Mouse (Mus musculus) CH12F3 (cell line): Measurements from ENCODE around the gene Fblim1.
"Not testable (repeated sequence)": the region's sequence is repeated elsewhere in the genome, so short reads cannot be mapped to it uniquely, and the experiment has no call there.

Experiments used
- in situ Hi-C: fragments of 300-500 bp; cut with MboI; formaldehyde crosslinking; loops from 2 replicates; pipeline ENCODE4 v1.14.3; 2020; ENCODE audit warnings: low sequenced_read_pairs

Fblim1 gene

DNA sequence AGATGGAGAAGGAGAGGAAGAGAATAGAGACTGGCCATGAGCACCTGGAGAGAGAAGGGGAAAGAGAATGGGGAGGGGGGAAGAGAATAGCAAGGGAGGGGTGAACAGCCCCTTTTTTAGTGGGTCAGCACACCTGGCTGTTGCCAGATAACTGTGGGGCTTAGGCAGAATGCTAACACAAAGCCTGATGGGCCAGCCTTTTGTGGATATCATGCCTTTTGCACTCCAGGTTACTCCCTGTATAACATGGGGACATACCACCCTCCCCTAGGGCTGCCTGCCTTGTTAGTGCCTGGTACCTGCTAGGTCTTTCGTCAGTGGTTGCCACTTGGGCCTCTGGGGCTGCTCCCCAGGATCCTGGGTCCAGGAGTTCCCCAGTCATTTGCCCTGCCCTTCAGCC lies 35.1 kb downstream of the Fblim1 start:
- in situ Hi-C loops: no loop called here

GRCm38 (mm10) chr4:141570004-141570403 lies 35.9 kb downstream of the Fblim1 start:
- in situ Hi-C loops: no loop called here

GRCm38 (mm10) chr4:141568966-141569365 lies 36.9 kb downstream of the Fblim1 start:
- in situ Hi-C loops: no loop called here

DNA sequence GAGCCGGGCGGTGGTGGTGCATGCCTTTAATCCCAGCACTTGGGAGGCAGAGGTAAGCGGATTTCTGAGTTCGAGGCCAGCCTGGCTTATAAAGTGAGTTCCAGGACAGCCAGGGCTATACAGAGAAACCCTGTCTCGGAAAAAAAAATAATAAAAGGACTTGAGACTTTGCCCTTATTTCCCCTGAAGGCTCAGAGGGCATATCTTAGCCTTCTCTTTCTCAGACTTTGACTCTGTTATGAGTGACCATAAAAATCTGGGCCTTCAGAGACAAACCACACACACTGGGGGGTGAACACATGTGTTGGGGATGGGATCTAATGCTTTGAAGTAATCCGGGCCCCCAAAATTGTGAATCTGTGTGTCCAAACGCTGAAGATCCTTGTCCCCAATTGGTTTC lies 38.7 kb downstream of the Fblim1 start:
- in situ Hi-C loops: not testable (repeated sequence)

GRCm38 (mm10) chr4:141566187-141566586 lies 39.7 kb downstream of the Fblim1 start:
- in situ Hi-C loops: no loop called here

GRCm38 (mm10) chr4:141565325-141565724 lies 40.6 kb downstream of the Fblim1 start:
- in situ Hi-C loops: no loop called here

DNA sequence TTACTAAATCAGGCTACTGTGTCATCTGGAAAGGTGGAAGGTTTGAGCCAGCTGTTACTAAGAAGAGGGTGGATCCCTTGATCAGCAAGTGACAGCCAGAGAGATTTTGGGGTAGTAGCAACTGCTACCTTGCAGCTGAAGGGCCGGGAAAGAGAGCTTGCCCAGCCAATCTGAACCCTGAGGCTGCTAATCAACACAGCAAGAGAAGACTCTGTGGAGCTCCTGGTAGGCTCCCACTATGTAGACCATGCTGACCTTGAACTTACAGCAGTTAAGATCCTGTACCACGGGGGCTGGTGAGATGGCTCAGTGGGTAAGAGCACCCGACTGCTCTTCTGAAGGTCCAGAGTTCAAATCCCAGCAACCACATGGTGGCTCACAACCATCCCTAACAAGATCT lies 41.2 kb downstream of the Fblim1 start:
- in situ Hi-C loops: no loop called here

DNA sequence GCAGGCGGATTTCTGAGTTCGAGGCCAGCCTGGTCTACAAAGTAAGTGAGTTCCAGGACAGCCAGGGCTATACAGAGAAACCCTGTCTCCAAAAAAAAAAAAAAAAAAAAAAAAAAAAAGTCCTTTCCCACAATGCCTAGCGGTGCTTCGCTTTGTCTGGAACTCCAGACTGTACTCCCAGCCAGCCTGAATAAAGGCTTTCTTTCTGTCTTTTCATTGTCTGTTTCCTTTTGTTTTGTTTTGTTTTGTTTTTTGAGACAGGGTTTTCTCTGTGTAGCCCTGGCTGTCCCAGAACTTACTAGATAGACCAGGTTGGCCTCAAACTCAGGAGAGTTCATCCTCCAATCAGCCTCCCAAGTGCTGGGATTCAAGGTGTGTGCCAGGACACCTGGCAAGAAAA lies 41.7 kb downstream of the Fblim1 start:
- in situ Hi-C loops: no loop called here

DNA sequence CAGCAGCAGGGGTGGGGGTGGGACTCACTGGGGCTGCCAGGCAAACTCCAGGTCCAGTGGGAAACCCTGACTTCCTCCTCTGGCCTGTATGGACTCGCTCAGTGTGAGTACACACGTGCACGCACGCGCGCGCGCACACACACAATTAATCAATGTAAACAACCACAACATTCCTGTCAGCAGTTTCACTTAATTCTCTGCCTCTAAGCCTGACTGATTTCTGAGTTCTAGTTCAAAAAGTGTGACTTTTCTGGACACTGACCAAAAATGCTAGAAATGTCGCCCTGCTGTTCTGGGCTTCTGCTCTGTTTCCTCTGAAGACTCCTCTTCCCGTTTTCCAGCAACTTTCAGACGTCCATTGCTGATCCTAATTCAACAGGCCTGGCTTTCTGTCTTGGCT lies 43.6 kb downstream of the Fblim1 start:
- in situ Hi-C loops: no loop called here

- in situ Hi-C loops: not testable (repeated sequence)
Observed at GRCm38 (mm10) chr4:141561331-141561919, 44.5 kb downstream of the Fblim1 start.

GRCm38 (mm10) chr4:141559898-141560263 lies 46.0 kb downstream of the Fblim1 start:
- in situ Hi-C loops: no loop called here

DNA sequence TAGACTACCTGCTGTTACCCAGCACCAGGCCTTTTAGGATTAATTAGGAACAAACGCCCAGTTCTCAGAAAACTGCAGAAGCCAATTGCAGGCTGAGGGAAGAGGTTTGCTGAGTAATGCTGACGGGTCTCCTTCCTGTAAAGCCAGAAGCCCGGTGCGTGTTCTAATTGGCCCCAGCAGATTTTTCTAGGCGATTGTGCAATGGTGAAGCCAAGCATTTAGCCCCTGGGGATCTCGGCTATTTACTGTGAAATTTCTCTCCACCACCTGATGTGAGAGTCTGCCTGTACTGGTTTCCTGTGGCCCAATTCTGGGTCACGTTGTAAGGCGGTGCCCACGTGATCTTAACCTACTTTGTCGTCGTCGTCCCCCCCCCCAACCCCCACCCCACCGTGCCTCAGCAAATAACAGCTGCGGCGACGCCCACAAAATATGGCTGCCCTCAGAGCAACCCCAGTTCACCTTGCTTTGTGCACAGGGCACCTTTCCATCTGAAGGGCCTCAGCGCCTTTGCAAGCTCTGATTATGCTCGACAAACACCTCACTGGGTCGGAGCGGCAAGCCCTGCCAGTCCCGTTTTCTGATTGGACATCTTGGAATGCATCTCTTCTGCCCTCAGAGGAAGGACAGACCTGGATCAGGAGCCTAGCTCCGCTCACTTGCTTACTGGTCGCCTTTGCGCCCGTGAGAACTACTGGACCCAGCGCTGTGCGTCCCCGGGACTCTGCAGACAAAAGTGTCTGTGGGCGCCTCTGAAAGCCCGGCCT lies 46.6 kb downstream of the Fblim1 start:
- in situ Hi-C loops: no loop called here

- in situ Hi-C loops: no loop called here
Observed at GRCm38 (mm10) chr4:141558658-141559057, 47.2 kb downstream of the Fblim1 start.

DNA sequence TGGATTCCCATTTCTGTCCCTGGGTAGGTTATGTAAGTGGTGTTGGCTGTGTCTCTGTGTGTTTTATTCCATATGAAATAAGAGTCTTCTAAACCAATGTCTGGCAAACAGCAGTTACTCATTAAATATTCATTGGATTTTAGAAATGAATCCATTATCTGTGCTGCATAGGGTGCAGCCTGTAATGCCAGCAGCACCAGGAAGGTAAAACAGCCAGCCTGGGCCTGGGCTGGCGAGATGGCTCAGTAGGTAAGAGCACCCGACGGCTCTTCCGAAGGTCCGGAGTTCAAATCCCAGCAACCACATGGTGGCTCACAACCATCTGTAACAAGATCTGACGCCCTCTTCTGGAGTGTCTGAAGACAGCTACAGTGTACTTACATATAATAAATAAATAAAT lies 49.7 kb downstream of the Fblim1 start:
- in situ Hi-C loops: not testable (repeated sequence)

DNA sequence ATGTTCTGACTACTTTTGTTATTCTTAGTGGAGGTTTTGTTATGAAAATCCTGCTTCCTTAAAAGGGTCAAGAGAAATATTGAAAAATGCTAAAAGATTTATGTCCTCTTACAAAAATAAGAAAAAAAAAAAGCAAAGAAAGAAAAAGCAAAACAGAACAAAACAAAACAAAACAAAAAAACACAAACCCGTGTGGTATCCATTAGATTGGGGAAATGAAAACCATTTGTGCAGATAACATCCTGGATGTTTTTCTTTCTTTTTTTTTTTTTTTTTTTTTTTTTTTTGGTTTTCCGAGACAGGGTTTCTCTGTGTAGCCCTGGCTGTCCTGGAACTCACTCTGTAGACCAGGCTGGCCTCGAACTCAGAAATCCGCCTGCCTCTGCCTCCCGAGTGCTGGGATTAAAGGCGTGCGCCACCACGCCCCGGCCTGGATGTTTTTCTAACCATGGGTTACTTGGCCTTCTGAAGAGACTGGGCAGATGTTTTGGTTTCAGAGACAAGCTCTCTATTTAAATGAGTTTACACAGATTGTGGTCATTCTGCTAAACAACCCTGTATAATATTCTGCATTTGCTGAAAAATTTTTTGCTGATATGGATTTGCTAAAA lies 51.5 kb downstream of the Fblim1 start:
- in situ Hi-C loops: not testable (repeated sequence)

DNA sequence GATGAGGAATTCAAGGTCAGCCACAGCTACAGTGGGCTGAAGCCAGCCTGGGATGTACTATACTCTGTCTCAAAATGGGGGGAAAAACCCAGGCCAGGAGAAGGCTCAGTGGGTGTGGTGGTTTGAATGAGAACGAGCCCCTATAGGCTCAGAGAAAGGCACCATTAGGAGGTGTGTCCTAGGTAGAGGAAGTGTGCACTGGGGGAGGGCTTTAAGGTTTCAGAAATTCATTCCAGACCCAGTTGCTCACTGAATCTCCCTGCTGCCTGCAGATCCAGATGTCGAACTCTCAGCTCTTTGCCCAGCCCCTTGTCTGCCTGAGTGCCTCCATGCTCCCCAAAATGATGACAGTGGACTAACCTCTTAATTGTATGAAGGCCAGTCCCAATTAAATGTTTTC lies 53.4 kb downstream of the Fblim1 start:
- in situ Hi-C loops: no loop called here

- in situ Hi-C loops: no loop called here
Observed at GRCm38 (mm10) chr4:141547299-141547698, 58.6 kb downstream of the Fblim1 start.

DNA sequence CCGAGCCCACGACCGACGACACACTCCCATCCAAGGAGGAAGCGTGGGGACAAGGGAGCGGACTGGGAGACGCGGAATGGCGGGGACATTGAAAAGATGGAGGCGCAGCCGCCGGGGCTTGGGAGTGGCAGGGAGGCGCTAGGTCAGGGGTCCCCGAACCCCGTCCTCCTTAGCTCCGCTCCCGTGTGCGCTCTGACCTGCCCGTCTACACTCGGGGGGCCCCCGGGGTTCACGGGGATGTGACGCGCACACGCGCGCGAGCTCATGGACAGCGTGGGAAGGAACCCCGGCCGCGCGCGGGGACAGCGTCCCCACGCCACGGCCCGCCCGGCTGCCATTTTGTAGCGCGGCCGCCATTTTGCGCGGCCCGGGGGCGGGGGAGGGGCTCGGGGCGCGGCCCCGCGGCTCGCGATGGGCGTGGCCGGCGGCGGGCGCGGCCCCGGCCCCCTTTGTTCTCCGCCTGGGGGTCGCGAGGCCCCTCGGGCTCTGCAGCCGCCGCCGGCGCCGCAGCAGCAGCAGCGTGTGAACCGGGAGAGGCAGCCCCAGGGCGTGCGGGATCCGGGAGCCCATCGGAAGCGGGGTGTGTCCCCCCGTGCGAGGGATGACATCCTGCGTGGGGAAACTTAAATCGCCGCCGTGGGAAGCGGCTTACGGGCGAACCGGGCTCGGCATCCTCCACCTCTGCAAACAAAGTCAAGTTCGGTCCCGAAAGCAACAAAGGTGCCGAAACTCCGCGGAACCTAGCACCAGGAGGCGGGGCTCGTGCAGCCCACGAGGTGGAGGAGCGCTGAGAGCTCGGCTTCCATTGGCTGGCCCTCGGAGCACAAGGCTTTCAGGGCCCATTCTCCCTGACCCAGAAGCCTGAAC lies 59.3 kb downstream of the Fblim1 start:
- in situ Hi-C loops: no loop called here

GRCm38 (mm10) chr4:141545743-141546333 lies 60.1 kb downstream of the Fblim1 start:
- in situ Hi-C loops: no loop called here

- in situ Hi-C loops: no loop called here
Observed at GRCm38 (mm10) chr4:141545071-141545742, 60.7 kb downstream of the Fblim1 start.
